Mouse (Mus musculus) testis, postnatal 10 days (tissue): ENCODE measurements at regions not wholly inside any gene's neighbourhood (a gene's known extent, or its start where the extent isn't known, plus 50 kb on each side); places are given as distances from the start of the nearest gene placed in this dataset.
A peak's percentile ranks its signal among the peaks of the same experiment; 100 is the strongest.

Experiments
- DNase-seq: peaks from one replicate; pipeline ENCODE4 v3.0.0; 2021; ENCODE audit warnings: low spot score

DNA sequence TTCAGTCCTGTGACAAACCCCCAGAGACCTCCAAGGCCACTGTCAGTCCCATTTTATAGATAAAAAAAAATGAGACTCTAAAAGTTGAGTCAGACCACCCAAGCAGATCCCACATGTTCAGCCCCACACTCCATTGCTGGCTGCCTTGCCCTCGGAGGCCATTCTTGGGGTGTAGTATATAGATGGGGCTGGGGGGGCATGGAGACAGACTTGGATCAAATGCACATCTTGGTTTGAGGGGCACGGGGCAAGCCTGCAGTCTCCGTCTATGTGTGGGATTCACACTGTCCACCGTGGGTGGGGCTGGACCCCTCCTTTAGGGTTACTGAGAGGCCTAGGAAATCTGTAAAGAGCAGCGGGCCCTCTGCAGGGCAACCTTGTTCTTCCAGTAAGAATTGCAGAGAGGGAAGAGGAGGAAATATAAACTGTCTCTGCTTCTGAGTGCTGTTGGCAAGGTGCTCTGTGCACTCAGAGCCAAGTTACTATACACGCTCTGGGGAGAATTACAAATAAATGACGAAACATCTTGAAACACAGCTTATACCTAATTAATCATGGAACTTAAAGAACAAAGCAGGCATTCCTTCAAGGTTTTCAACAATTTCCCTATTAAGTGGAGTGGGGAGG, 184.4 kb upstream of the Habp2 start:
- DNase-seq = no peak

DNA sequence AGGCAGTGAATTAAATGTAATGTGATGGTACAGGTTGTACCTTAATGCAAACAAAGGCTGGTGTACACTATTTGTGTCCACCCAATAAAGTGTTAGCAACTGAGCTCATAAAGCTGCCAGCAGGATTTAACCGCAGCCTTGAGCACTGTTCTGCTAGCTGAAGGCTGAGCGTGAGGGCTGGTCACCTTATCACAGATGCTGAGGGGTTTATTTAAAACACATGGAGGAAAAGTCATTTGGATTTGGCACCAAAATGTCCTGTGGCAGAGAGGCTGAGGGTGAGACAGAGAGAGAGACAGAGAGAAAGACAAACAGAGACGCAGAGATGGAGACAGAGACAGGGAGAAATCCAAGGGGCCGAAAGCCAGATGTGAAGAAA, 181.9 kb upstream of the Habp2 start:
- no peak for DNase-seq

DNA sequence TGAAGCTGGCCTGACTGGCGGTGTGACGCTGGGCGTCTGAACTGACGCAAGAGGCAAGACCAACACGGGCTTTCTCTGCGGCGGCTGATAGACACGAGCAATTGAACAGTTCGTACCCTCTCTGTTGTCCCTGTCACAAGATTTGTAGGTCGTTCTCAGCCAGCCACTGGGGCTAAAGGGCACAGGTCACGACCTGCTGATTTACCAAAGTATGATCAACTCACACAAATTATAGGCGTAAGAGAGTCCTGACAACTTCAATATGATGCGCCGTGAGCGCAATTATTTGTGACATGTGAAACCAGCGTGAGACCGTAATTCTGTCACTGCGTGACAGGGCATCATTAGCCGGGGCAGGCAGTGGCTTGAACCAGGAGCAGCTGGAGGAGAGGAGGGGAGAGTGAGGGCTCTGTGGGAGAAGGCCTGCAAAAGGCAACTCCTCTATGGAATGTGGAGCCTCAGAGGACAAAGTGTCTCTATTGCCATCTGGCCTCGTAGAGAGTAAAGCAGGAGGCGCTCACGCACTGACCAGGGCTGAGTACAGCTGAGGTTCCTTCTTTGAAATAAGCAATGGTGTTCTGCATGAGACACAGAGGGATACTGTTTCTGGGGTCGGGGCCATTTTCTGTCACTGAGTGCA, 181.4 kb upstream of the Habp2 start:
- peak; percentile 45 for DNase-seq

DNA sequence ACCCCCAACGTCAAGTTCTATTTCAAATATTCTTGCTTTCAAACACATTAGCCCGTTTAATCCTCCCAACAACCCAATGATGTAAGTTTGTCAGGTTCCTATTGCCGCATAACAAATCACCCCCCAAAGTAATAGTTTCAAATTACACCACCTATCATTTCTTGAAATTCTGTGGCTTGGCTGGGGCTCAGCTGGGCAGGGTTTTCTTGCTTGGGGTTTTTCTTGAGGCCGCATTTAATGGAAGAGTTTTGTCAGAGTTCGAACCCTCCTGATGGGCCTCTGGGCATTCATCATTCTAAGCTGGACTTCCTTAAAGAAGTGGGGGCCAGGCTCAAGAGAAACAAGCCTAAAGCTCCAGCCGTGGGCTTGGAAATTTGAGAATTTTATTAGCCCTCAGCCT, 178.1 kb upstream of the Habp2 start:
- DNase-seq = no peak

DNA sequence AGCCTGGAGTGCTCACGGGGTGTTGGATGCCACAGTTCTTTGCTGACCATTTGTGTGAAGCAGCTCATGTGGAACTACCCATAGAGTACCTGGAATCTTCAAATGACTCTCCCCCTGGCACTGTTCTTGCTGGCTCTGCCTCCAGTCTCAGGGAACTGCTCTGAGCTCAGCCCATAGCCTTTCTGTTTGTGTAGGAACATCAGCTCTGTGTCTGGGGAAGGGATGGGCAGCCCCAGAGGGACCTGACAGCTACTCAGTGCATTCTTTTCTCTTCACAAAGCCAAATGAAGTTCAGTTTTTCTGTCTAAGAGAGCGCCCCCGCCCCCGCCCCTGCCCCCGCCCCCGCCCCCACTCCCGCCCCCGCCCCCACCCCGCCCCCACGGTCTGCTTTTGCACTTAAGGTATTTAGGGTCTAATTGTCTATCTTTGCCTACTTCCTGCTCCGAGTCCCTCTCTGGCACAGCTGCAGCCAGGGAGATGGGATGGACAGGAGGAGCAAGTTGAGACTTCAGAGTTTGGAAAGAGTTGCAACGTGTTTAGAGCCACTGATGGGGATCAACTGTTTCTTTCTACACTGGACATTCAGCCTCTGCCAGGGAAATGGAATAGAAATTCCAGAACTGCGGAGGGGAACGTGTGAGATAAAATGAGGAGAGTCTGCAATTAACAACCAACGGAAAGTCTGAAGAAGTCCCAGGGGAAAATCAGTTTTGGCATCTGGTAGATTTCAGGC, 171.2 kb upstream of the Habp2 start:
- peak; percentile 47 for DNase-seq

DNA sequence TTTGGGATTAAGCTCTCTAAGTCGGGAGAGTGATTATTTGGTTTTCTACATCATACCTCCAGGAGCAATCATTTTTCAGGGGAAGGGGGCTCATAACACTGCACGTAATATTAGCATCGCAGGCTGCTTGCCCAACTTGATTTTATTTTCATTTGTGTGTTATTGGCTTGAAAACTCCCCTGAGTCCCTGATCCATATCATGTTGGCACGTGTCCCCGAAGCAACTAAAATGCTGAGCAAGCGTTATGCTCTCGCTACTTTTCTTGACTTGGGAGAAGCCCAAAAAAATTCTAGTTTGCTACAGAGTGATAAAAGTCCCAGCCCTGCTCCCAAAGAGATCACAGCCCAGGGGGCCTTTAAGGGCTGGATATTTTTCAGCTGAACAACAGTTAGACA, 170.7 kb upstream of the Habp2 start:
- DNase-seq = peak; percentile 64

DNA sequence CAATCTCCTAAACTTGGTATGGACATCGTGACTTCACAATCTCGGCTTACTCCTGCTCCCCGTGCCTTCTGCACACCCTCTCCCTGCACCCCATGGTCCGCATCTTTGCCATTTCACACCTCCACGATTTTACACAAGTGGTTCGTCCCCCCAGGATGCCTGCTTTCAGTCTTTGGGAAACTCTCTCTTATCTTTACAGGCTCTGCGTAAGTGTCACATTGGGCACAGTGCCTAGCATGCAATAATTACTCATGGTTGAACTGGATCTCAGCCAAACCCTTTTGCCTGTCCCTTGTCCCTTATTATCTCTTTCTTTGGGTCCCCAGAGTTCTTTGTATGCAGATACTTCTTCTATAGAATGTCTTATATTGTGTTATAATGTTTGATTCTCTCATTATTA, 166.2 kb upstream of the Habp2 start:
- no peak for DNase-seq

DNA sequence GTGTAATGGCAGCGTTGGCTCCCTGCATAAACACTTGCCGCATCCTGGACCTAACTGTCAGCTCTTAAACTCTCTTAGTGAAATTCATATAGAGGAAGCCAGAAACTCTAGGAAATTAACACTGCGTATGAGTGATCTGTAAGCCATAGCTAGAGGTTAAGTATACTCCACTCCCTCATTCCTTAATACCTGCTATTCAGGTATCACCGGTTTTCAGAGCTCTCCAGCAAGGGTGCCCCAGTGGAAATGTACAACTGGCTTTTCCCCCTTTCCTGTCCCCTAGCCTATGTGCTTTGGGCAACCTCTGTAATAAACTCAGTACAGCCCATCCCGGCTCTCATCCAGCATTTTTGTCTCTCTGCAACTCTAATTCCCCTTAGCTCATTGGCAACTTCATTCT, 164.8 kb upstream of the Habp2 start:
- no peak for DNase-seq

DNA sequence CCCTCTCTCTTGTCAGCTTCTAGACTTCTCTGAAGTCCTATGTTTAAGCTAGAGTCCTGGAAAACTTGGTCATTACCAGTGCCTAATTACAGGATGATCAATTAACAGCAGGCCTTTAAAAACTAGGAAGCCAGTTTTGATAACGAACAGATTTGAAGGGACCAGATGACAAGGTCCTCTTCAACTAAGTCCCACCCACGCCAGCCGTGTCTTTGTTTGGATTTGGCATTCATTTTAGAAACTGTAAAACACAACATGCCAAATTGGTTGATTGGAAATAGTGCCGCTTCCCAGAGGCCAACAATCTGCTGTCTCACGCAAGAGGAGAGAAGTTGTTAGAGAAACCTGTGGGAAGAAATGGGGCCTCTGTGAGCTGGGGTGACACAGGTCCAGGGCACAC, 155.4 kb upstream of the Habp2 start:
- DNase-seq = no peak

DNA sequence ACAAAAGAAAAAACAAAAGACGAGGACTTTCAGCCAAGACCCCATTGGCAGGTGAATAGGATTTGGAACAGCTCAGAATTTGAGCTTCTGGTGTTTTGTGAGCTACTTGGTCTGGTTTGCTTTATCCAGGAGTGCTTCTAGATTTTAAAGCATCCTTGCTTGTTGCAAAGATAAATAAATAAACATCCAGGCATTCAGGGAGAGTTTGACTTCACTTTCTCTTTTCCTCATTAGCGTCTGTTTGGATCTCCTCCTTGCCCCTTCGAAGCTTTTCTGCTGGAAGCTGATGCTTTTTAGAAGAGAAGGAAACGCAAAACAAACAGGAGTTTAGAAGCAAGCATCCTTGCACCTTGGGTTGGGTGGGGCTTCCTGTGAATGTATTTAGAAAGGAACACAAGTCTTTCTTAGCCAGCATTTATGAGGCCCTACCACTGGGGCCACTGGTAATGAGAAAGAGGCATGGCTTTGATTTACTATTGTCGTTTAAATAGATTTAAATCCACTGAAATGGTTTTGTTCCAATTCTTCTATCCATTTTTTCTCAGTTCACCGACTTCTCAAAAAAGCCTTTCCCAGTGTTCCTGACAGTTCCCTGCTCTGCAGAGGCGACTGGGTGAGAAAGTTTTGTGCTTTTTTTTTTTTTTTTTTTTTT, 153.9 kb upstream of the Habp2 start:
- DNase-seq = no peak

DNA sequence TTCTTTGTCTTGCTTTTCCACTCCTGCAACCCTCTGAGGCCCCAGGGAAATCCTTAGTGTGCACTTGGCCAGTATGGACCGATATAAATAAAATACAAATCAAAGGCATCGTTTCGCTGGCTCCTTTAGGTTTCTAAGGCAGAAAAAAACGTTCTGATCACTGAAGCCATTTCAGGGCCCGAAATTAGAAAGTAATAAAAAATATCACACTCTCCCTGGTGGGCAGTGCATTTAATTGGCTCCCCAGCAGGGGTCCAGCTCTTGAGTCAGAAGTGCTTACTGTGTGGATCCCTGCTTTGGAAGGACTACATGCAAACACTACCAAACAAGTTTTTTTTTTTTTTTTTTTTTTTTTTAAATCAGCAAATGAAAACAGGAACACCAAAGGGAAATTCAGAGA, 153.4 kb upstream of the Habp2 start:
- no peak for DNase-seq

DNA sequence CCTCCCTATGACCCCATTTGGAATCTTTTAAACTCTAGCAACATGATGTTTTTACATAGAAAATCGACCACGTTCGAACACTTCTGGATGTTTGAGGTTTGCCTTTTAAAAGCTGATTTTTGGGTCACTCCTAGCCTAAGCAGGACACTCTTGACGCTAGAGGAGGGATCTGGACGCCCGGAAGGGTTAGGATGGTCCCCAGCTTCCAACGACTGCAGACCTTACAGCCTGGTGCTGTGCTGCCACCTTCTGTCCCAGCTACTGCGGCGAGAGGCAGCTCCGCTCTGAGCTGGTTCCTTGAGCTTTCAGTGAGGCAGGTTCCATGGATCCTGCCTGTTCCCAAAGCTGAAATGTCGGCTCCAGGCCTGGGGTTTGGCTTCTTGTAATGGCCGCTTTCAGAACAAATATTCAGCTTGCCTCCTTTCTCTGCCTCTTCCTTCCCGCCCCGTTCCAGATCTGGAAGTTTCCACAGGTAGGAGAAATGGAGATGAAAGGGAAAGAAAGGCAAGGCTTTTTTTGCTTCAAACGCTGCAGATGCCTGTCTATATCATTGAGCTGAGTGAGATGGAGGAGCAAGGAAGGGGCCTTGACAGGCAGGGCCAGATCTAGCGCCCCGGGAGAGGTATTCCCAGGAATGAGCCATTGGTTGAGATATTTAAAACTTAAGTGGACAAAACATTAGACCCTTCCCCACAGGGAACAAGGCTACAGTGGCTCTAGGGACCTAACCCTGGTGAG, 152.7 kb upstream of the Habp2 start:
- DNase-seq = peak; percentile 80

DNA sequence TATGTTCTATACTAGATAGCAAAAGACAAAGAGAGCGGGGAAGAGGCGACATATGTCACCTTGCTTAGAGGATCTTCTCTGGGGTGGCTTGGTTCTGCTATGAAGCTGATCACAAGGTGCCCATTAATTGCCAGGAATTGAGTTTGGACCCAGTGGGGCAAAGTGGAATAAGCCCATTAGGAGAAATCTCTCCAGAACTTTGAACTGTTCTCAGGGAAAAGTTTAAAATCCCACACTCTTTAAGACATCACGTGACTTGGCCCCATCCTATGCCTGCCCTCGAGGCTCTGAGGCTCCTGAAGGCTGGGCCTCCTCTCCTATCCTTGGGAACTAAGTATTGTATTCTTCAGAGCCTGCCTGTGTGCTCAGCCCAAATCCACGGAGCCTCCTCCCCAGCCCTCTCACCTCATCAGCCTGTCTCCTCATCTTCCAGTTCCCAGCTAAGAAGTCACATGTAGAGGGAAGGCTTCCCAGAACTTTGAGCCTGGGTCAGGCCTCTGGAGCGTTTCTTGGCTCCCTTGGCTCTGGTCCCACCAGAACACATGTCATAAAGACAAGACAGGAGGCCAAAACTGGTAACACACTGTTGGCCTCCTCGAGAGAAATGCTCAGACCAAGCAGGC, 151.5 kb upstream of the Habp2 start:
- DNase-seq = no peak

DNA sequence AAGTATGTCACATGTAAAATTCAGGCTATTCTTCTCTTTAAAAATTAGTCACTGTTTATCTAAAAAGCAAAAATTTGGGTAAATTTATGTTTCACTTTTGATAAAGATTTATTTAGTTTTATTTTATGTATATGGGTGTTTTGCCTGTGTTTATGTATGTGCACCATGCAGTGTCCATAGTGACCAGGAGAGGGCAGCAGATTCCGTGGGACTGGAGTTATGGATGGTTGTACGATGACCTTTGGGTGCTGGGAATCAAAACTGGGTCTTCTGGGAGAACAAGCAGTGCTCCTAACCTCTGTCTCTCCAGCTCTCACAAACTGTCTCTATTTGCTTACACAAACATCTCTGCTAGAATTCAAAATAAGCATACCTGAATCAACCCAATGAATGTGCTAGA, 146.4 kb upstream of the Habp2 start:
- no peak for DNase-seq

DNA sequence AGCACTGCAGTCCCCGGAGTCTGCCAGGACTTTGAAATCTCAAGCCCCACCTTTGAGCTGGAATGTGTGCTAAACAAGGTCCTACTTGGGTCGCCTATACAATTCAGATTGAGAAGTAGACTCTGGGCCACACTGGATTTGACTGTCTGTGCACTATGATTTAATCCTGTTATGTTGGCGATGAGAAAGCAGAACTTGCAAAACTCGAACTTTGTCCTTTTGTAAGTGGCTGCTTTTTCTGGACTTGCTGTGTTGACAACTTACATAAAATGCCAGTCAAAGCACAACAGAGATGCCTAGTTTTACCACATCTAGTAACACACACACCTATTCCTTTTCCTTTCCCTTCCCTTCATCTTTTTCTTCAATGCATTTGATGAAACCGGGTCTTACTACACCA, 142.7 kb upstream of the Habp2 start:
- no peak for DNase-seq

DNA sequence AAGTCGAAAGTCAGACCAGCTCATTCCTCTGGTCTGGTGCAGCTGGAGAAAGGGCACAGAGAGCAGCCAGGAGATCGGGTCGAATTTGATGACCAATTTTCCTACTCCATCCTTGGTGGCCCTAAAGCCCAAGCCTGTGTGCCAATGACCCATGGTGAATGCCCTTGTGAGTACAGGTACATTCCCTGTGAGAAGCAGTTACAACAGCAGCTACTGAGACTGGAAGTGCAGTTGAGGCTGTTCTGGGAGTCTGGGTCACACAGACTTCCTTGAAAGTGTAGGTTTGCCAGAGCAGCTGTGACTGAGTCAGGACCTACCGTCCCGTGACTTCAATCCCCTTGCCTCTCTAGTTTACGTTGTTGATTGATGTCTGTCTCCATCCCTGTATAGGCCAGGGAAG, 129.8 kb upstream of the Habp2 start:
- DNase-seq = no peak

DNA sequence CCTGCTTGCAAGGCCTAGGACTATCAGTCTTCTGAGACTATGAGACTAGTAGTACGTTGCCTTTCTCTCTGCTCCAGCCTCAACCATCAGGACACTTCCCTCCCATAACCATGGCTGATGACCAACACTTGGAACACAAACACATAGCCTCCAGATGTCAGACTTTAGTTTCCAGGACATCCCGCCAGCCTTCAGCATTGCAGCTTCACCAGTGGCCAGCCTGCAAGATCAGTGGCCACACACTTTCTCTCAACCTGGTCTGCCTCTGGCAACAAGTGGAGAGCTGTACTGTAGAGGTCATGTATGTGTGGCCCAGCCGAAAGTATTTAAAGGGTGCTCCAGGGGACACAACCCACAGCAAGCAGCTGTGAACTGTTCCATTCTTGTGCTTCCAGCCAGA, 124.8 kb upstream of the Habp2 start:
- no peak for DNase-seq

DNA sequence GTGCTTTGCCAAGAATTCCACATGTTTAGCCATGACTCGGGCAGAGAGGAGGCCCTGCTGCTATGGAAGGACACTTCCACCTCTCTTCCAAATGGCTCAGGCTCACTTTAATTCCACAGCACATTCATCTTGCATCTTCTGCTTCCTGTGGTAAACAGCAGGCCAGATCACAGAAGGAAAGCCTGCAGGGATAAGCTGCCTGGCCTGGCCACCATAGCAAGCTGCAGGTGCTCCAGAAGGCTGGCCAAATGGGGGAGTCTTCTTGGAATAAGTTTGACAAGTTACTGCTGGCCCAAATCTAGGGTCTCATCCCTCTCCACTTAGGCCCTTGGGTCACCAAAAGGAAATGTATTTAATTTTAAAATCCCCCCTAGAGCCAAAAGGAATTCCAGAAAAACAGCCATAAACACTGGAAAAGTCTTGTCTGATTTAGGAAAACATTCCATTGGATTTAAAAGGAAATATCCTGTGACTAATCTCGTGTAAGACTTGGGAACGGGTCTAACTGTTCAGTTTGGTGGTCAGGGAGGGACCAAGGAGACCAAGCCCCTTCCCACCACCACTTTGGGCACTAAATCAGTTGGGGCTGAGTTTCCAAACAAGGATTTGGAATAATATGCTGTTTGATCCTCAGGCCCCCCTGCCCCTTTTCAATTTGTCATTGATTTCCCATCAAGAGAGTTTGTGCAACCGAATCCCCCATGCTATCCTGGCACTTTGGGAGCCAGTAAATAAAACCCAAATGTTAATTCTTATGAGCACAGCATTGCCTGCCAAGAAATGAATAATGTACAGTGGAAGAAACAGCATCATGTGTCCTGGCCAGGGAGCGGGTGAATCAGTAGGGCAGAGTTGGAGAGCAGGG, 117.6 kb upstream of the Habp2 start:
- no peak for DNase-seq

DNA sequence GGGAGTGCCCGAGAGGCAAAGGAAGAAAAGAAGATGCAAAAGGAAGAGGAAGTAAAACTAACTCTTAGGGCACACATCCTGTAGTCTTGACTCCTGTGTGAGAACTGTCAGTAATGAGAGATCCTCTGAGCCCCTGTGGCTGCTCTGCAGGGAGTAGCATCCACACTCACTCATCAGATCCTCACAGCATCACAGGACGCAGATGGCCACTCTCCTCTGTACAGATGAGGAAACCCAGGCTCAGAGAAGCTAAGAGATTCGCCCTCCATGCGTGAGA, 117.0 kb upstream of the Habp2 start:
- DNase-seq = no peak

DNA sequence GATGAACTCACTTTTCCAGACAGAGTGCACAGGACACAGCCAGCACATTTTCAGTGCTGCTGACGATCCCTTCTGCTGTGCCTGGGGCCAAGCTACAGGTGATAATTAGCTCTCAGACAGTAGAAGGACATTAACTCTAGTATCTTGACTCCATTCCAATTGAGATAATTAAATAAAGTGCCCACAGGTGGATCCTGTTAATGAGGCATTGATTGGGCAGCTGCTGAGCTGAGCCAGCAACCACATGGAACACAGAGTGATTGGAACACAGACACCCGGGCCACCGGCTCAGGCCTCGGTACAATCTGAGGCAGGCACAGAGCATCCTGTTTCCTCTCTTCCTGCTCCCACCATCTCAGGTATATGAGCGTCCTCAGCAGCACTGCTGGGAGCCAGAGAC, 114.5 kb upstream of the Habp2 start:
- DNase-seq = no peak

DNA sequence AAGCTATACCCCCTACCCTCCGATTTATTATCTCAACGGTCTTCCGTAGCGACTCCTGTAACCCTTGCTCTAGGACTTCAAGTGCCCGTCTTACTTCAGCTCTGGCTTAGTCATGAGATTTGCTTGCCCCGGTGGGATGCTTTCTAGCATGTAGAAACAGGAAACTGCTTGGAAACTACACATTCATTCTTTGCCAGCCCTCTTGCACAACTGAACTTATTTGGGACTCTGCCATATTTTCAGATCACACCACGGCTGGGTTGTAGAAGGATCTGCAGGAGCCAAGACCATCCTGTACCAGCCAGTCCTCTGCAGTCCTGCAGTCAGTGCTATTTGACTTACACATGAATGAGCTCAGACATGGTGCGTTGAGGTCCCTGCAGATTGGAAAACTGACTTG, 110.9 kb upstream of the Habp2 start:
- no peak for DNase-seq
